Mouse (Mus musculus) MEL (cell line): ENCODE measurements around the gene Olfr119.

Experiments
- CTCF ChIP-seq, 3 experiments: IDR thresholded peaks in 2 of 3; conservative IDR thresholded peaks in 1 of 3; 2 replicates each; pipeline ENCODE4 v1.5.1; 2011 to 2012; ENCODE audit warnings: low read length in 3 of 3, low read depth in 2 of 3, mild to moderate bottlenecking in 2 of 3, improper control_type of control experiment in 1 of 3, inconsistent platforms in 1 of 3, mixed read lengths in 1 of 3, moderate library complexity in 1 of 3; ENCODE audit not compliant: control insufficient read depth in 1 of 3, insufficient read depth in 1 of 3, poor library complexity in 1 of 3, severe bottlenecking in 1 of 3
- EP300 ChIP-seq, 2 experiments: IDR thresholded peaks; 2 replicates each; pipeline ENCODE4 v1.6.1; 2011; ENCODE audit warnings: improper control_type of control experiment in 2 of 2, low read length in 2 of 2, low read depth in 1 of 2, mild to moderate bottlenecking in 1 of 2
- HCFC1 ChIP-seq: IDR thresholded peaks from 2 replicates; pipeline ENCODE4 v1.6.1; 2012; ENCODE audit warnings: low read depth, mild to moderate bottlenecking, inconsistent platforms, low read length, improper control_type of control experiment, moderate library complexity
- MXI1 ChIP-seq: IDR thresholded peaks from 2 replicates; pipeline ENCODE4 v1.6.1; 2011; ENCODE audit warnings: mild to moderate bottlenecking, low read depth, low read length, improper control_type of control experiment
- POLR2A ChIP-seq, 2 experiments: IDR thresholded peaks; 2 replicates each; pipeline ENCODE4 v1.6.1; 2011 to 2012; ENCODE audit warnings: low read length in 2 of 2, mild to moderate bottlenecking in 2 of 2, control low read depth in 1 of 2, improper control_type of control experiment in 1 of 2, low read depth in 1 of 2, moderate library complexity in 1 of 2; ENCODE audit not compliant: control insufficient read depth in 1 of 2, insufficient read depth in 1 of 2, poor library complexity in 1 of 2
- RAD21 ChIP-seq: IDR thresholded peaks from 2 replicates; pipeline ENCODE4 v1.6.1; 2011; ENCODE audit warnings: mild to moderate bottlenecking, low read depth, low read length, improper control_type of control experiment
- SIN3A ChIP-seq: IDR thresholded peaks from 2 replicates; pipeline ENCODE4 v1.6.1; 2012; ENCODE audit warnings: low read length, improper control_type of control experiment, inconsistent platforms
- UBTF ChIP-seq: IDR thresholded peaks from 2 replicates; pipeline ENCODE4 v1.6.1; 2012; ENCODE audit warnings: low read depth, mild to moderate bottlenecking, inconsistent platforms, low read length, improper control_type of control experiment, moderate library complexity, borderline replicate concordance; ENCODE audit not compliant: insufficient read depth
- ZC3H11A ChIP-seq: IDR thresholded peaks from 2 replicates; pipeline ENCODE4 v1.6.1; 2012; ENCODE audit warnings: low read depth, mild to moderate bottlenecking, inconsistent platforms, low read length, improper control_type of control experiment
- ZNF384 ChIP-seq: IDR thresholded peaks from 2 replicates; pipeline ENCODE4 v1.6.1; 2012; ENCODE audit warnings: low read depth, mild to moderate bottlenecking, inconsistent platforms, low read length, improper control_type of control experiment

- no peak for TF ChIP-seq SIN3A
- no peak for TF ChIP-seq ZC3H11A
- no peak for TF ChIP-seq CTCF (IDR thresholded peaks at IDR 0.05 in 2 of 3, conservative IDR thresholded peaks at IDR 0.05 in 1 of 3; ENCODE audit: control insufficient read depth in 1 of 3, insufficient read depth in 1 of 3, low read depth in 2 of 3, low read length in 3 of 3, poor library complexity in 1 of 3, severe bottlenecking in 1 of 3)
- TF ChIP-seq ZNF384, result no peak
- no peak for TF ChIP-seq MXI1
- no peak for TF ChIP-seq POLR2A (IDR thresholded peaks at IDR 0.05; ENCODE audit: control insufficient read depth in 1 of 2, insufficient read depth in 1 of 2, low read depth in 1 of 2, low read length in 2 of 2, poor library complexity in 1 of 2)
- no peak for TF ChIP-seq EP300 (IDR thresholded peaks at IDR 0.05; ENCODE audit: low read depth in 1 of 2, low read length in 2 of 2)
- TF ChIP-seq HCFC1, result no peak
- no peak for TF ChIP-seq UBTF
- no peak for TF ChIP-seq RAD21
Observed at GRCm38 (mm10) chr17:37663682-37664081, 32.7 kb upstream of the Olfr119 start, which contains the start of gene Olfr117.
